Mouse (Mus musculus): ENCODE data around the gene Stk4. TPM values are rescaled to one million over a fixed set of nuclear protein-coding genes. Genes with fewer than 3 reads are reported as not detected.

Gene Stk4
- total RNA-seq, 2 experiments from 2014 or later: 44.7 to 47.0 TPM

Other genes with a start within 250 kb of the Stk4 start
- gene Ccn5, start 249.5 kb upstream of the Stk4 start, total RNA-seq (2021): not detected
- gene Kcnk15, start 216.7 kb upstream of the Stk4 start, total RNA-seq (2021): under 1 TPM in 1 of 2 experiments, not detected in 1; 0.22 TPM
- gene Rims4, start 151.6 kb upstream of the Stk4 start, total RNA-seq (2021): 10 to 100 TPM; 38.4 to 45.6 TPM
- 100 to 1,000 TPM; 508 to 533 TPM for gene Ywhab, start 75.4 kb upstream of the Stk4 start, total RNA-seq (2021)
- under 1 TPM; 0.36 to 0.37 TPM for gene Pabpc1l, start 44.9 kb upstream of the Stk4 start, total RNA-seq (2021)
- 100 to 1,000 TPM; 118 to 122 TPM for gene Tomm34, start 847 bp downstream of the Stk4 start, total RNA-seq (2021)
- gene Kcns1, start 100.8 kb downstream of the Stk4 start, total RNA-seq (2021): 1 to 10 TPM; 5.1 TPM
- not detected for gene Wfdc5, start 112.4 kb downstream of the Stk4 start, total RNA-seq (2021)
- gene Wfdc12, start 120.3 kb downstream of the Stk4 start, total RNA-seq (2021): not detected
- not detected for gene Wfdc15a, start 129.8 kb downstream of the Stk4 start, total RNA-seq (2021)
- not detected for gene Wfdc15b, start 151.3 kb downstream of the Stk4 start, total RNA-seq (2021)
- not detected for gene Svs2, start 168.1 kb downstream of the Stk4 start, total RNA-seq (2021)
- gene Svs3b, start 186.3 kb downstream of the Stk4 start, total RNA-seq (2021): not detected
- gene Svs4, start 208.1 kb downstream of the Stk4 start, total RNA-seq (2021): not detected
- gene Svs3a, start 218.9 kb downstream of the Stk4 start, total RNA-seq (2021): not detected
- gene Svs6, start 246.4 kb downstream of the Stk4 start, total RNA-seq (2021): not detected